Mouse (Mus musculus) erythroblast, embryonic 14.5 days (primary cell): ENCODE results near the gene Sobp.

ENCODE experiments used
- GATA1 ChIP-seq: IDR thresholded peaks from 2 replicates; pipeline ENCODE4 v1.6.1; 2012; ENCODE audit warnings: low read length, inconsistent platforms, mixed read lengths
- TAL1 ChIP-seq: IDR thresholded peaks from 3 replicates; pipeline ENCODE4 v1.6.1; 2012; ENCODE audit warnings: low read length, inconsistent platforms, mixed read lengths

- no peak for TF ChIP-seq TAL1
- no peak for TF ChIP-seq GATA1
Measured at GRCm38 (mm10) chr10:43065331-43065730, 109.0 kb downstream of the Sobp start.
